Mouse (Mus musculus) right cerebral cortex, postnatal 10 days (tissue): ENCODE measurements at regions not wholly inside any gene's neighbourhood (a gene's known extent, or its start where the extent isn't known, plus 50 kb on each side); places are given as distances from the start of the nearest gene placed in this dataset.

Experiments used
- DNase-seq, 2 experiments: peaks; one replicate each; pipeline ENCODE4 v3.0.0; 2021; ENCODE audit warnings: low spot score in 2 of 2

DNA sequence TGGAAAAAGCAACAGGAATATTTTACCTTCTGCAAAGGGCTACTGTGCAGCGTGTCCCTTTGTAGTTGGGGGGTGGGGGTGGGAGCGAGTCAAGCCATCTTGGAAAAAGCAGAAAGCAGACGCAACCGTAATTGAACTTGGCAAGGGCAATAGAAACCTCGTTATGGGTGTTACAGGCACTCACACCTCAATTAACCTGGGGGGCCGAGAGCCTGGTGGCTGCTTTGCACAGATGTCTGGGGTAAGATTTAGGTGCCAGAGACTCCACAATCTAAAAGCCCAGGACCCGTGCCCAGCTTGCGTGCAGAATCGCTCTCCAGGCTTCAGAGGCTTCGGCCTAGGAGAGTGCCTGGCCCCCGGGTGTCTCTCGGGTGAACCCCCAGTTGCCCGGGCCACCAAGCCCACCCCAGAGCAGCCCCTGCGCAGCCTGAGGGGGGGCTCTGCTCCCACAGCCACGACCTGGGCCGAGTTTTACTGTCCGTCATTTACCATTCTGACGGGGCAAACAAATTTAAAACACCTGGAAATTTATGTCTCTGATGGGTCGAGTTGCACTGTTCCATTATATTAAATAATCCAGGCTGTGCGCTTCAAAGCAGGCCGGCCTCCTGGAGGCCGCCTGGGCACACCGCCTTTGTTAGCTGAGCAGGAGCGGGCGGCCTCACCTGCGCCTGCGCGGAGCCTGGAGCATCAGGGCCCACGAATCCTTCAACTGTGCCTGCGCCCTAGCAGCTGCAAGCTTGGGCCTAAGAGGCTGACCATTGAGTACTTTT lies 212.4 kb downstream of the Srbd1 start:
- no peak for DNase-seq

DNA sequence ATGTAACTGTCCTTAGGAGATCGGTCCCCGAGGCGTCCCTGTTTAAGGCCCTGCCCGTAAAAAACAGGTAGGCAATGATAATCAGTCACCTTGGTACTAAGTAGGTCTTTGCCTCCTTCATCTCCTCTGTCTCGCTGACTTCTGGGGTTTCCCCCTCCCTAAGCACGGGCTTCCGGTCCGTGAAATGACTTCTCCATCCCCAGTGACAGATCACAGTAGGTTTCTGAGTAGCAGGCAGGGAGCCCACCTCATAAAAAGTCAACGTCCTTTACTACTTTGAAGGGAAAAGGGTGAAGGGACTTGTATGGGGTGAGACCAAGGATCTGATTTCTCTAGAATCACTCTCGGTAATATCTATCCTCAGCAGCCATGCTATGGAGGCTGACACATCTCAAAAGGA lies 213.0 kb downstream of the Srbd1 start:
- no peak for DNase-seq

- peak in 1 of 2 experiments; percentile 33 for DNase-seq
Measured at GRCm38 (mm10) chr17:85930789-85931188, 214.2 kb downstream of the Srbd1 start.

- DNase-seq: peak; percentile 33 to 47
Measured at GRCm38 (mm10) chr17:85930331-85930730, 214.6 kb downstream of the Srbd1 start.

DNA sequence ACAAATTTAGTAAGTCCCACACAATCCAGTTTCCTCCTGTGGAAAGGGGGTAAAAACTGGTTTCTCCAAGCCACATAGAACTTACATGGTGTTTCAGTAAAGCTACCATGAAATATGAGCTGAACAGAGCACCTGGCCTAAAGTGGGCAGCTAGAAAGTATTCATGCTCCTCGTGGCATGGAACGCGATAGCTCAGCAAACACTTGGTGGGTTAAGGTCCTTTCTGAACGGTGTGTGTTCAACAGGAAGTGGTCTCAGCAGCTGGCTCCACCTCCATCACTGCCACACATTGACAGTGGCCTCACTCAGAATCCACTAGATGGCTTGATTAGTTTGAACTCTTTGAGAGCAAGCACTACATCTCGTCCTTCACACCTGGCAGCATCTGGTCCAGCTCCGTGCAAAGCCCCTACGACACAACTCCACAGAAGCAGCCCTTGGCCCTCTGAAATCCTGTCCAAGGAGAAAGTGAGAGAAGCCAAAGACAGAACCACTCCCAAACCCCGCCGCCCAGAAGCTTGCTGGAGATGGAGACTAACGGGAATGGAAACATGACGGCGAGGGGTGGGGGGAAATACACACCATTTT lies 215.2 kb downstream of the Srbd1 start:
- no peak for DNase-seq

GRCm38 (mm10) chr17:85928543-85928942 lies 216.4 kb downstream of the Srbd1 start:
- no peak for DNase-seq

- DNase-seq: peak in 1 of 2 experiments; percentile 32
Measured at GRCm38 (mm10) chr17:85927261-85927660, 217.7 kb downstream of the Srbd1 start.

DNA sequence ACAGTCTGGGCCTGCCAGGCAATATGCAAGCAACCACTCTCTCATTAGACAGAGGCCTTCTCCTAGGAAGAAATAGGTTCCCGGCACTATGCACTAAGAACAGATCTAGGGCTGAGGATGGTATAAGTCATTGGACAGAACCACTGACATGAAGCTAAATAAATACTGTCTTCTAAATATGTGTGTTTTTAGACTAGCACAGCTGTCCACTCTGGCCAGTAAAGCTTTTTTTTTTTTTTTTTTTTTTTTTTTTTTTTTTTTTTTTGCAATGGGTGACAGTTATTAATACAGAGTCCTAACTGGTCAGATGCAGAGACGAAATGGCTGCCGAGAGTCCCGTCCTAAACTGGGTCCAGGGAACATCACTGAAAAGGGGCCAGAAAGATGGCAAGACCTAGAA lies 218.9 kb downstream of the Srbd1 start:
- no peak for DNase-seq

- DNase-seq: peak in 1 of 2 experiments; percentile 34
Measured at GRCm38 (mm10) chr17:85921219-85921673, 223.7 kb downstream of the Srbd1 start.

DNA sequence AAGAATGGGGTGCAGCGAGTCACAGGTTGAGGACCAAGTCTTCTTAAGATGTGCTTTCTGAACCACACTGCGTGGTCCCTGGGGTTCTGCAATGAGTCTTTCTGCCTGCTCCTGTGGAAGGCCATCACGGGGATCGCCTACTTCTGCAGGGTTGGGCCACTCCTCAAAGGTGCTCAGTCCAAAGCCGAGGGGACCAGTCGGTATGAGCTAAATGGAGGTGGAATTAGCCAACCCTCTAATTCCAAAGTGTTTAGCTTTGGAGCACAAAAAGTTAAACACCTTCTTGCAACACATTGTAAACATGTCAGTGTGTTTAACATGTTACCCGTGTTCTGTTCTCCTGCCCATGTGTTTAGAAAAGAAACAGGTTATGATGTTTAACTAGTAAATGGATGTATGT lies 225.1 kb downstream of the Srbd1 start:
- no peak for DNase-seq

GRCm38 (mm10) chr17:85915870-85916269 lies 227.8 kb upstream of the Six2 start:
- no peak for DNase-seq

- DNase-seq: peak; percentile 32 to 48
Measured at GRCm38 (mm10) chr17:85914062-85914461, 226.0 kb upstream of the Six2 start.

DNA sequence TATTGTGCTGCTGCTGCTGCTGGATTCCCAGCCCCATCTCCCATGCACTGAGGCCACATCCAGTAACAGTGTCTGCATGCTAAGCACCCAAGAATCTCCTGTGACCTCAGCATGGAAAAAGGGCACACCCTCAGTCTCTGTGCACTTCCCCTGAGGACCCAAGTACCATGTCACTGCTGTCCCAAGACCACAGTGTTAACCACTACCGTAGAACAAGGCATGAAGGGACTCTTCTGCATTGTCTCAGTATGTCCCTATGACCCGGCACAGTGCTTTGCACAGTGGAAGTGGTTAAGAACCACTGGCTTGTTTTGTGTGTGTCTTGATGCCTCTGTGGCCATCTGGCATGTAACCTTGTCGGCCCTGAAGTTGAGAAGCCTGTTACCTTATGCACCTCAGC lies 220.6 kb upstream of the Six2 start:
- no peak for DNase-seq

DNA sequence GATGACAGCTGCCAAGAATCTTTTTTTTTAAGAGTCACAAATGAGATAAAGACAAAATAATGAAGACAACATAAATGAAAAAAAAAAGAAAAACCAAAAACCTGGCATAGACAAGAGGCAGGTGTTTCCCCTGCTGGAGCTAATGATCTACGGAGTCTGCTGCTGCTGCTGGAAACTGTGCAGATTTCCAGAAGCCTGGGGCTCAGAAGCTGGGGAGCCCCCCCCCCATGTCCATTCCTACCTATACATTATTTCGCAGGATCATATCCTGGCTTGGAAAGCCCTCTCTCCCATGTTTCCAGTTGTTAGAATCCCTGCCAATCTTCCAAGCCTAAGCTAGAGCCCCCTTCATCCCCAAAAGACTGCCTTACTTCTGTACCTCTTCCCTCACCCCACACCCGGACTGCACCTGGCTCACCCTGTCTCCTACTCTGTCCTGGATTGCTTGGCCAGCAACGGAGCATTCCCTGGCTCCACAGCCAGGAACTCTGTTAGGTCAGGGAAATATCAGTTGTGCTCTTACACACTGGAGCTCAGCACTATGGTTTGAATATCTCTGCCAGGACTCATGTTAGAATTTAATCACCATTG lies 218.6 kb upstream of the Six2 start:
- DNase-seq: no peak

DNA sequence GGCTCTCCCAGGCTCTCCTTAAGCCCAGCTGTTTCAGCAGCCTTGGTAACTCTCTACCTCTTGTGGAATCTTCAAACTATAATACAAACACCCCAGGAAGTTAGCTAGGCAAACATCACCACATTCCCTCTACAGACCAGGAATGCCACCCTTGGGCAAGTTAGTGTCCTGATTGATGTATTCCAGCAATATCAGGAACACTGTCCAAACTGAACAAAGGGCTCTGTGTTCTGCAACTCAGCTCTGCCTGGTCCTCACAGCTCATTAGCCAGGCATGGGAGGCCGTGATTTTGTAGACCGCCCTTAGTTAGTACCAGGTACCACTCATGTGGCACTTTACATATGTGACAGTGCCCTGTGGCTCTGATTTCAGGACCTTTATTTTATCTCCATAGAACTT lies 214.5 kb upstream of the Six2 start:
- no peak for DNase-seq

DNA sequence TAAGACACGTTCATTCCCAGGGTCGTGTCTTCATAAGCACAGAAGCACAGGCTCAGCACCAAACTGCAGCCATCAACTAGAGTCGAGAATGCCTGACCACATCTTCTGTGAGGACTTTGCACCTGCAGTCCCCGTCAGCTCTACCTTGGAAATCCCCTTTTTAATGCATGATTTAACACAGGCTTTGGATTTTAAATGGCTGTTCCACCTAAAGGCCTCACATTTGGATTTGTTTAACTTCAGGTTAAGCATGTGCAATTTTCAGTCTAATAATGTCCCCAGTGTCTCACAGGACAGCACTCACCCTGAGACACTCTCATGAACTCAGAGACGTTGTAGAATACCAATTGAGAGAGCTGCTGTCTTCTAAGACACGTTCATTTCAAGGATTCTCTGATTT lies 211.0 kb upstream of the Six2 start:
- no peak for DNase-seq

- DNase-seq: no peak
Measured at GRCm38 (mm10) chr17:85895978-85896377, 207.9 kb upstream of the Six2 start.

GRCm38 (mm10) chr17:85891243-85891642 lies 203.2 kb upstream of the Six2 start:
- no peak for DNase-seq

- DNase-seq: no peak
Measured at GRCm38 (mm10) chr17:85889746-85890532, 201.9 kb upstream of the Six2 start.

DNA sequence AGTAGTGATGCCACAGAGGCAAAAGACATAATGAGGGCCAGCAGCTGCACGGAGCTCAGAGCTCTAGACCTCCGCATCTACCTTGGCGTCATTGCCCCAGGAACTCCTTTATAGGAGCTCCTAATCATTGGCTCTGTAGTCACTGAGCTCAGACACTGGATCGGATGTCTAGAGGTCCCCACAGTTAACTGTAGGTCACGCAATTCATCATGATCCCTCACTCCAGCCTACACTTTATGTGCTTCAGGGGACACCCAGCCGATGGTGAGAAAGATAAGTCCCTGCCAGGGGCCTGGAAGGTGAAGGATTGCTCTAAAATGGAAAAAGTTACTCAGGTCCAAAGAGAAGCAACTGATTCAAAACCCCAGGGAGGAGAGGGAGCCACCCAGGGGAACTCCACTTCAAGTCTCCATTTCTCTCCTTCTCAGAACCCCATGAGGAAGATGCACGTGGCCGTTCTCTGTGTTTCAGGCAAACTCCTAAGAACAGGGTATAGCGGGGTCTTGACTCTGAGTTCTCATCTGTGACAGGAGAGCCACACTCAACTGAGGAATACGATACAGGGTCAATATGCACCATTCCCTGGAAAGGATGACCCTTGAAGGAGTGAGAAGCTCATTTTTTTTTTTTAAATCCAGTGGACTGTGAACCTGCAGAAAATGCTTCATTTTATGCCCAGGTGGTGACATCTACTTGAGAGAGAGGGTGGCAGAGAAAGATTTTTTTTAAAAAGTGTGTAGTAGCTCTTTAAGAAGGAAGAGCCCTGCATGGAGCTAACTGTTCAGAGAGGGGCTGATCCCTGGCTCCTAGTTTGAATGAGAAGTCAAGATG lies 200.7 kb upstream of the Six2 start:
- DNase-seq: no peak

DNA sequence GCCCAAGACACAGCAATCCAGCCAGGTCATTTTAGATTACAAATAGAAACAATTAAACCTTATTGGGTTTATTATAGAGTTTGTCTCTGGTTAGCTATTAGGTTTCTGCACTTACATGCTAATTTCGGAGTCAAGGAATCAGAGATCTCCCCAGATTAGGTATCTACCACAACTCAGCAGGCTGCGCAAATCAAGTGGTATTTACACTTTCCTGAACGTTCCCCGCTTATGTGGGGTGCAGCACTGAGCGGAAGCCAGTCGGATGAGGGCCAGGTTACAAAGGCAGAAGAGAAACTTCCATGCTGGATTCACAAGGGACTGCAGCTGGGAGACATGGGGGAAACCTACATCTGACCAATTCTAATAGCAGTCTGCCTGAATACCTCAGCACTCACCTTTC lies 198.6 kb upstream of the Six2 start:
- no peak for DNase-seq
